Mouse (Mus musculus): Measurements from ENCODE around the gene Aldh5a1.

DNA sequence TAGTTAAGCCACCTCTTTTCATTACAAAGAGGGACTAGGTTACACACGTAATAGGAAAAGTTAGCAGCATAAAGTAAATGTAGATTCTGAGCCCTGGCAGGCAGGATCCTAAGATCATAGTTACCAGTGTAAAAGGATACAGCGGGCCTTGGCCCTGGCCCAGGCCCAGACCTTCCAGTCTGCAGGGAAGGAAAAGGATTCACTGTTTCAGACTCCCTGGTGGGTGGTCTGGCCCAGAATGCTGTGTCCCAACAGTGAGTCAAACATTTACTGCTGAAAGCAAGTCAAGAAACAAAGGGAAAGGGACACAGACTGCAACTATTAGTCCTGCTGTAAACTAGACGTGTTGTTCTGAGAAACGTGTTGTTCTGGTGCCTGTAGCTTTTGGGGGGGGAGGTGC lies 8.1 kb upstream of the Aldh5a1 start:
- TF ChIP-seq POLR2A (IDR thresholded peaks at IDR 0.05; ENCODE audit: low read depth, low read length) (no peak), CTCF (IDR thresholded peaks at IDR 0.05; ENCODE audit: extremely low read depth, insufficient read depth, insufficient read length, insufficient replicate concordance) (no peak)

Data from spleen, adult 2 months (tissue).